Mouse (Mus musculus) midbrain, embryonic 14.5 days (tissue): Measurements from ENCODE around the gene Akain1. TPM values are rescaled to one million over a fixed set of nuclear protein-coding genes. Genes with fewer than 3 reads are reported as not detected.

Experiments used
- ATAC-seq: fragments of 200-750 bp; cut with Nextera tagmentation; 2 replicates; pipeline ENCODE4 v1.8.0; 2017; ENCODE audit warnings: moderate number of reproducible peaks, moderate library complexity; ENCODE audit not compliant: low FRiP score, low TSS enrichment
- DNase-seq: peaks from one replicate; pipeline ENCODE4 v3.0.0-alpha.2; 2015
- H3K27ac ChIP-seq: fragments of 300-500 bp; sonication (generic); replicated peaks from 2 replicates; pipeline ENCODE4 v1.5.1; 2014; ENCODE audit warnings: mild to moderate bottlenecking, low read depth, low read length, moderate library complexity
- H3K27me3 ChIP-seq: fragments of 300-500 bp; sonication (generic); 2 replicates; pipeline ENCODE4 v1.6.1; 2014; ENCODE audit warnings: low read length, control low read depth, mixed read lengths; ENCODE audit not compliant: control insufficient read depth, insufficient read depth
- H3K36me3 ChIP-seq: fragments of 300-500 bp; sonication (generic); 2 replicates; pipeline ENCODE4 v1.6.1; 2014; ENCODE audit warnings: low read length, control low read depth; ENCODE audit not compliant: control insufficient read depth, insufficient read depth
- H3K4me1 ChIP-seq: fragments of 300-500 bp; sonication (generic); 2 replicates; pipeline ENCODE4 v1.6.1; 2014; ENCODE audit warnings: mild to moderate bottlenecking, antibody characterized with exemption, low read length, control low read depth; ENCODE audit not compliant: control insufficient read depth, insufficient read depth
- H3K4me2 ChIP-seq: fragments of 300-500 bp; sonication (generic); 2 replicates; pipeline ENCODE4 v1.6.1; 2014; ENCODE audit warnings: mild to moderate bottlenecking, low read length, moderate library complexity
- H3K4me3 ChIP-seq: fragments of 300-500 bp; sonication (generic); replicated peaks from 2 replicates; pipeline ENCODE4 v1.5.1; 2014; ENCODE audit warnings: low read depth, low read length
- H3K9ac ChIP-seq: fragments of 300-500 bp; sonication (generic); replicated peaks from 2 replicates; pipeline ENCODE4 v1.6.1; 2014; ENCODE audit warnings: mild to moderate bottlenecking, low read length, moderate library complexity
- H3K9me3 ChIP-seq: fragments of 300-500 bp; sonication (generic); 2 replicates; pipeline ENCODE4 v1.6.1; 2016; ENCODE audit warnings: low read length, control low read depth, mixed read lengths; ENCODE audit not compliant: control insufficient read depth
- WGBS: fragments of 180-500 bp; shearing (Covaris S2); extraction: QIAGEN DNeasy Blood & Tissue Kit; methylation state at CpG from one replicate; pipeline ENCODE4 v1.1.7; 2014; 5-methylcytosine and 5-hydroxymethylcytosine counted together
- polyA plus RNA-seq: library from polyadenylated mRNA; unstranded; fragments of >200 nt; fragmentation: Nextera tagmentation; extraction: Ambion mirVana; gene quantifications from 2 replicates; pipeline ENCODE4 v1.2.1, GENCODE M21; 2014

Akain1 gene
- polyA plus RNA-seq, 1 experiment from 2014 or later = 0.41 TPM

GRCm38 (mm10) chr17:69421592-69421991 lies 17.5 kb upstream of the Akain1 start:
- H3K9me3 ChIP-seq = no peaks in the 10 kb centered on the region
- H3K36me3 ChIP-seq = no peaks in the 10 kb centered on the region
- H3K4me2 ChIP-seq = no peak overlapping the region
- no peak overlapping the region for H3K4me3 ChIP-seq
- WGBS = 3% methylated on average over 1 of the region's 1 CpGs
- H3K4me1 ChIP-seq = peaks cover 9% of the 10 kb centered on the region; the same call in 1 of the 2 replicates
- no peak for ATAC-seq
- H3K9ac ChIP-seq = no peak overlapping the region
- peak; percentile 77 for DNase-seq
- H3K27ac ChIP-seq = no peak overlapping the region; the same call in 1 of the 2 replicates
- no peaks in the 10 kb centered on the region for H3K27me3 ChIP-seq

GRCm38 (mm10) chr17:69437836-69438235 lies 1.3 kb upstream of the Akain1 start:
- 78% methylated on average over 5 of the region's 5 CpGs for WGBS
- H3K27ac ChIP-seq = no peak overlapping the region
- H3K9ac ChIP-seq = no peak overlapping the region
- H3K36me3 ChIP-seq = no peaks in the 10 kb centered on the region
- no peak for ATAC-seq
- peaks cover 40% of the 10 kb centered on the region for H3K27me3 ChIP-seq
- H3K4me3 ChIP-seq = no peak overlapping the region
- no peaks in the 10 kb centered on the region for H3K9me3 ChIP-seq
- peaks cover 6% of the 10 kb centered on the region; the same call in 1 of the 2 replicates for H3K4me1 ChIP-seq
- H3K4me2 ChIP-seq = no peak overlapping the region
- no peak for DNase-seq

- Histone ChIP-seq H3K36me3 (no peaks in the 10 kb centered on the region), H3K4me1 (peaks cover 6% of the 10 kb centered on the region; the same call in 1 of the 2 replicates), H3K9ac (no peak overlapping the region), H3K27me3 (peaks cover 40% of the 10 kb centered on the region), H3K27ac (no peak overlapping the region), H3K9me3 (no peaks in the 10 kb centered on the region), H3K4me2 (peak overlapping the region; percentile 92), H3K4me3 (peak overlapping the region; percentile 52)
- ATAC-seq = no peak
- DNase-seq = no peak
- WGBS = 36% methylated on average over 14 of the region's 14 CpGs
Measured at GRCm38 (mm10) chr17:69438486-69438885, 640 bp upstream of the Akain1 start.

- DNase-seq (peak; percentile 54), ATAC-seq (peak; percentile 62)
- Histone ChIP-seq H3K9me3 (no peaks in the 10 kb centered on the region), H3K36me3 (no peaks in the 10 kb centered on the region), H3K4me1 (peaks cover 6% of the 10 kb centered on the region; the same call in 1 of the 2 replicates), H3K4me2 (peak overlapping the region; percentile 92), H3K9ac (peak overlapping the region; percentile 46), H3K4me3 (peak overlapping the region; percentile 52), H3K27me3 (peaks cover 40% of the 10 kb centered on the region), H3K27ac (no peak overlapping the region)
- under 1% methylated on average over 52 of the region's 52 CpGs for WGBS
Measured at GRCm38 (mm10) chr17:69439571-69440480, 700 bp downstream of the Akain1 start.

- Histone ChIP-seq H3K27ac (no peak overlapping the region), H3K36me3 (no peaks in the 10 kb centered on the region), H3K9me3 (no peaks in the 10 kb centered on the region), H3K4me3 (no peak overlapping the region), H3K4me1 (peaks cover 6% of the 10 kb centered on the region; the same call in 1 of the 2 replicates), H3K4me2 (no peak overlapping the region), H3K9ac (no peak overlapping the region), H3K27me3 (peaks cover 40% of the 10 kb centered on the region)
- 13% methylated on average over 9 of the region's 9 CpGs for WGBS
- ATAC-seq = no peak
- DNase-seq = no peak
Measured at GRCm38 (mm10) chr17:69441041-69441440, 1.9 kb downstream of the Akain1 start.

- no peaks in the 10 kb centered on the region for H3K27me3 ChIP-seq
- H3K36me3 ChIP-seq = no peaks in the 10 kb centered on the region
- no peak overlapping the region for H3K27ac ChIP-seq
- no peak overlapping the region for H3K4me3 ChIP-seq
- no peak overlapping the region for H3K4me2 ChIP-seq
- no peaks in the 10 kb centered on the region for H3K9me3 ChIP-seq
- ATAC-seq (no peak), DNase-seq (no peak)
- H3K4me1 ChIP-seq = no peaks in the 10 kb centered on the region
- H3K9ac ChIP-seq = no peak overlapping the region
Measured at GRCm38 (mm10) chr17:69448679-69449078, 9.6 kb downstream of the Akain1 start.

GRCm38 (mm10) chr17:69461680-69462079 lies 22.6 kb downstream of the Akain1 start:
- DNase-seq = no peak
- Histone ChIP-seq H3K4me1 (no peaks in the 10 kb centered on the region), H3K36me3 (no peaks in the 10 kb centered on the region), H3K9ac (no peak overlapping the region), H3K27me3 (no peaks in the 10 kb centered on the region), H3K27ac (no peak overlapping the region), H3K4me2 (no peak overlapping the region), H3K9me3 (no peaks in the 10 kb centered on the region), H3K4me3 (no peak overlapping the region)
- WGBS = 91% methylated on average over 7 of the region's 7 CpGs
- no peak for ATAC-seq

GRCm38 (mm10) chr17:69463037-69463436 lies 23.9 kb downstream of the Akain1 start:
- no peak for ATAC-seq
- no peak overlapping the region for H3K4me3 ChIP-seq
- 54% methylated on average over 3 of the region's 3 CpGs for WGBS
- no peak overlapping the region for H3K27ac ChIP-seq
- H3K36me3 ChIP-seq = no peaks in the 10 kb centered on the region
- no peaks in the 10 kb centered on the region for H3K4me1 ChIP-seq
- no peaks in the 10 kb centered on the region for H3K9me3 ChIP-seq
- H3K27me3 ChIP-seq = no peaks in the 10 kb centered on the region
- DNase-seq = no peak
- no peak overlapping the region for H3K9ac ChIP-seq
- H3K4me2 ChIP-seq = no peak overlapping the region

- 51% methylated on average over 10 of the region's 10 CpGs for WGBS
- ATAC-seq (no peak), DNase-seq (no peak)
- Histone ChIP-seq H3K27ac (no peak overlapping the region), H3K9ac (no peak overlapping the region), H3K4me1 (0 out of 2 replicates have a peak, but pooled peaks cover 4% of the 10 kb centered on the region), H3K36me3 (no peaks in the 10 kb centered on the region), H3K4me3 (no peak overlapping the region), H3K27me3 (no peaks in the 10 kb centered on the region), H3K9me3 (no peaks in the 10 kb centered on the region), H3K4me2 (no peak overlapping the region)
Measured at GRCm38 (mm10) chr17:69471171-69471570, 32.0 kb downstream of the Akain1 start.
